Mouse (Mus musculus) limb, embryonic 15.5 days (tissue): Measurements from ENCODE around the gene Gphn. TPM values are rescaled to one million over a fixed set of nuclear protein-coding genes. Genes with fewer than 3 reads are reported as not detected.

Experiments used
- polyA plus RNA-seq: library from polyadenylated mRNA; unstranded; fragments of >200 nt; fragmentation: Nextera tagmentation; extraction: Ambion mirVana; gene quantifications from 2 replicates; pipeline ENCODE4 v1.2.1, GENCODE M21; 2015

The Gphn gene
- polyA plus RNA-seq, 1 experiment from 2014 or later = 16.4 TPM

Other genes starting within 250 kb of the Gphn start
- gene Gm6657, start 32.1 kb upstream of the Gphn start, polyA plus RNA-seq = not detected in 2 replicates